Mouse (Mus musculus) heart, embryonic 13.5 days (tissue): ENCODE measurements at regions not wholly inside any gene's neighbourhood (a gene's known extent, or its start where the extent isn't known, plus 50 kb on each side); places are given as distances from the start of the nearest gene placed in this dataset.

Experiments used
- ATAC-seq: fragments of 200-750 bp; cut with Nextera tagmentation; 2 replicates; pipeline ENCODE4 v1.8.0; 2017; ENCODE audit warnings: moderate TSS enrichment; ENCODE audit not compliant: insufficient number of reproducible peaks, low FRiP score, low TSS enrichment; ENCODE audit errors: extremely low read depth
- H3K27ac ChIP-seq: fragments of 300-500 bp; sonication (generic); replicated peaks from 2 replicates; pipeline ENCODE4 v1.5.1; 2015; ENCODE audit warnings: moderate library complexity, mild to moderate bottlenecking, inconsistent platforms
- H3K27me3 ChIP-seq: fragments of 300-500 bp; sonication (generic); replicated peaks from 2 replicates; pipeline ENCODE4 v1.6.1; 2015; ENCODE audit warnings: mild to moderate bottlenecking, inconsistent platforms
- H3K36me3 ChIP-seq: fragments of 300-500 bp; sonication (generic); 2 replicates; pipeline ENCODE4 v1.6.1; 2015; ENCODE audit warnings: mild to moderate bottlenecking, inconsistent platforms
- H3K4me1 ChIP-seq: fragments of 300-500 bp; sonication (generic); 2 replicates; pipeline ENCODE4 v1.6.1; 2015; ENCODE audit warnings: inconsistent platforms
- H3K4me2 ChIP-seq: fragments of 300-500 bp; sonication (generic); 2 replicates; pipeline ENCODE4 v1.6.1; 2015; ENCODE audit warnings: inconsistent platforms, mild to moderate bottlenecking, moderate library complexity
- H3K4me3 ChIP-seq: fragments of 300-500 bp; sonication (generic); 2 replicates; pipeline ENCODE4 v1.5.1; 2015; ENCODE audit warnings: moderate library complexity, mild to moderate bottlenecking, inconsistent platforms
- H3K9ac ChIP-seq: fragments of 300-500 bp; sonication (generic); 2 replicates; pipeline ENCODE4 v1.6.1; 2015; ENCODE audit warnings: inconsistent platforms, mild to moderate bottlenecking, moderate library complexity
- H3K9me3 ChIP-seq: fragments of 300-500 bp; sonication (generic); 2 replicates; pipeline ENCODE4 v1.6.1; 2016; ENCODE audit warnings: inconsistent platforms
- WGBS: fragments of 180-500 bp; shearing (Covaris S2); methylation state at CpG from one replicate; pipeline ENCODE4 v1.1.7; 2015; ENCODE audit warnings: mixed read lengths; 5-methylcytosine and 5-hydroxymethylcytosine counted together

DNA sequence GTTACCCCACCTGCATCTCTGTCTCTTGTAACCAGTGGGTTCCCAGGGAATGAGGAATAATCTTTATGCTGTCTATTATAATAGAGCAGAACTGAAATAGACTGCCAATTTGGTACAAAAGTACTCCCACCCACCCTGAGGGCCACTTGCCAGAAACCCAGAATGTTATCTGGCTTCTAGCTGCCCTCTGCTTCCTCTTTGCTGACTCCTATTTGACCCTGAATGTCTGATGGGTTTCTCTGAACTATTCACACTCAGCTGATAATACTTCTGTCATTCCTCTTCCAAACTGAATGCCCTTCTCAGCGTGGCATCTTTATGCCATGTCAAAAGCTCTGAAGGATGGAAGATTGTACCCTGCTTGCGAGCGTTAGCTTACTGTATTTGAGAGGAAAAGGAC lies 64.2 kb upstream of the Arsj start:
- no peak for ATAC-seq

DNA sequence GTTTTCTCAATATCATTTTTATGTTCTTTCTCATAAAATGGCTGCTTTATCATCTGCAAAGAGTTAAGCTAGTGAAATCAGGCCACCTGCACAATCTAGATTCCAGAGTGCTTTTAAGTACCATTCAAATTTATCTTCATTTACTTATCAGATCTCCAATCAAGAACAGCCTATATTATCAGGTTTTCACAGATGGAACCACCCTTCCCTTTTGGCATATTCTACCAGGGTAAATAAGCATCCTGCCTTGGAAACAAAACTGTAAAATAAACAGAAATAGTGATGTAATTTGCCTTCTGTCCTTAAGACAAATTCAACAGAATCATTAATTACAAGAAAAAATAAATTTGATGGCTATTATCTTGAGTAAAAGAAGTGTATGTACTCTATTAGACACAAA lies 55.2 kb upstream of the Arsj start:
- H3K4me1 ChIP-seq = no peaks in the 10 kb centered on the region
- H3K27ac ChIP-seq = no peak overlapping the region
- no peaks in the 10 kb centered on the region for H3K27me3 ChIP-seq
- ATAC-seq = no peak
- H3K4me3 ChIP-seq = no peak overlapping the region
- H3K36me3 ChIP-seq = no peaks in the 10 kb centered on the region
- H3K9ac ChIP-seq = no peak overlapping the region
- no peak overlapping the region for H3K4me2 ChIP-seq
- H3K9me3 ChIP-seq = no peaks in the 10 kb centered on the region

More for the DNA sequence above, 64.2 kb upstream of the Arsj start:
- H3K36me3 ChIP-seq = no peaks in the 10 kb centered on the region
- H3K4me2 ChIP-seq = peak overlapping the region; percentile 41
- no peaks in the 10 kb centered on the region for H3K27me3 ChIP-seq
- no peaks in the 10 kb centered on the region for H3K9me3 ChIP-seq
- 0 out of 2 replicates have a peak overlapping the region, but pooled peaks have one; percentile 7 for H3K9ac ChIP-seq
- peak overlapping the region; percentile 57 for H3K27ac ChIP-seq
- H3K4me3 ChIP-seq = no peak overlapping the region
- H3K4me1 ChIP-seq = peaks cover 14% of the 10 kb centered on the region
- WGBS = 29% methylated on average over 3 of the region's 3 CpGs
